Mouse (Mus musculus) heart, embryonic 14.5 days (tissue): ENCODE results near the gene Defa22. TPM values are rescaled to one million over a fixed set of nuclear protein-coding genes. Genes with fewer than 3 reads are reported as not detected.
"Not testable (repeated sequence)": the region's sequence is repeated elsewhere in the genome, so short reads cannot be mapped to it uniquely, and the experiment has no call there.

Experiments used
- ATAC-seq: fragments of 200-750 bp; cut with Nextera tagmentation; 2 replicates; pipeline ENCODE4 v1.8.0; 2017; ENCODE audit warnings: low read depth, moderate TSS enrichment; ENCODE audit not compliant: insufficient number of reproducible peaks, insufficient read depth, low FRiP score
- H3K27ac ChIP-seq, 2 experiments: fragments of 200-500 bp in 1 of 2; fragments of 300-500 bp in 1 of 2; sonication (generic) in 1 of 2; replicated peaks in 1 of 2; 2 replicates each; pipeline ENCODE4 v1.5.1; 2012 to 2014; ENCODE audit warnings: low read depth in 2 of 2, low read length in 2 of 2, control low read depth in 1 of 2, mild to moderate bottlenecking in 1 of 2, mixed read lengths in 1 of 2; ENCODE audit not compliant: control insufficient read depth in 1 of 2, insufficient read depth in 1 of 2
- H3K27me3 ChIP-seq: fragments of 300-500 bp; sonication (generic); 2 replicates; pipeline ENCODE4 v1.6.1; 2014; ENCODE audit warnings: mild to moderate bottlenecking, low read length, control low read depth; ENCODE audit not compliant: control insufficient read depth, insufficient read depth
- H3K36me3 ChIP-seq: fragments of 300-500 bp; sonication (generic); 2 replicates; pipeline ENCODE4 v1.6.1; 2014; ENCODE audit warnings: mild to moderate bottlenecking, control low read depth, low read length, mixed read lengths; ENCODE audit not compliant: control insufficient read depth, insufficient read depth
- H3K4me1 ChIP-seq, 2 experiments: fragments of 200-500 bp in 1 of 2; fragments of 300-500 bp in 1 of 2; sonication (generic) in 1 of 2; 2 replicates each; pipeline ENCODE4 v1.6.1; 2012 to 2014; ENCODE audit warnings: low read length in 2 of 2, control low read depth in 1 of 2, mixed read lengths in 1 of 2; ENCODE audit not compliant: control insufficient read depth in 2 of 2, insufficient read depth in 2 of 2
- H3K4me2 ChIP-seq: fragments of 300-500 bp; sonication (generic); 2 replicates; pipeline ENCODE4 v1.6.1; 2014; ENCODE audit warnings: mild to moderate bottlenecking, low read length
- H3K4me3 ChIP-seq, 2 experiments: fragments of 200-500 bp in 1 of 2; fragments of 300-500 bp in 1 of 2; sonication (generic) in 1 of 2; 2 replicates each; pipeline ENCODE4 v1.5.1; 2012 to 2014; ENCODE audit warnings: low read length in 2 of 2, mild to moderate bottlenecking in 2 of 2, control low read depth in 1 of 2, low read depth in 1 of 2, moderate library complexity in 1 of 2; ENCODE audit not compliant: control insufficient read depth in 1 of 2, insufficient read depth in 1 of 2
- H3K9ac ChIP-seq: fragments of 300-500 bp; sonication (generic); 2 replicates; pipeline ENCODE4 v1.6.1; 2014; ENCODE audit warnings: mild to moderate bottlenecking, low read length
- H3K9me3 ChIP-seq: fragments of 300-500 bp; sonication (generic); 2 replicates; pipeline ENCODE4 v1.6.1; 2016; ENCODE audit warnings: low read length, control low read depth; ENCODE audit not compliant: control insufficient read depth
- WGBS: fragments of 180-500 bp; shearing (Covaris S2); extraction: QIAGEN DNeasy Blood & Tissue Kit; methylation state at CpG from one replicate; pipeline ENCODE4 v1.1.7; 2014; 5-methylcytosine and 5-hydroxymethylcytosine counted together
- polyA plus RNA-seq: library from polyadenylated mRNA; unstranded; fragments of >200 nt; fragmentation: Nextera tagmentation; extraction: Ambion mirVana; gene quantifications from 2 replicates; pipeline ENCODE4 v1.2.1, GENCODE M21; 2014

The Defa22 gene
- polyA plus RNA-seq, result not detected in 2 replicates

GRCm38 (mm10) chr8:21161977-21162376 lies at the start of gene Defa22:
Gene Defa22 (plus strand): TSS chr8:21162277.
- ATAC-seq, H3K4me1 ChIP-seq, H3K36me3 ChIP-seq, H3K27ac ChIP-seq, H3K4me2 ChIP-seq, H3K9ac ChIP-seq, H3K4me3 ChIP-seq, H3K9me3 ChIP-seq, H3K27me3 ChIP-seq: not testable (repeated sequence)
- WGBS, result no CpG with 5 or more reads among the region's 1 CpGs

- not testable (repeated sequence) for H3K27ac ChIP-seq, H3K36me3 ChIP-seq, H3K4me2 ChIP-seq, H3K27me3 ChIP-seq, ATAC-seq, H3K9me3 ChIP-seq, H3K4me1 ChIP-seq, H3K9ac ChIP-seq, H3K4me3 ChIP-seq
- 45% methylated on average over 3 of the region's 3 CpGs for WGBS
Measured at GRCm38 (mm10) chr8:21134342-21134741, 27.7 kb upstream of the Defa22 start, which contains the start of gene Defa30. Gene Defa30 (plus strand): TSS chr8:21134642.

GRCm38 (mm10) chr8:21191314-21191713 lies 29.2 kb downstream of the Defa22 start, which contains the start of gene Defa31:
Gene Defa31 (plus strand): TSS chr8:21191614.
- H3K27me3 ChIP-seq, H3K4me1 ChIP-seq, H3K9me3 ChIP-seq, H3K4me2 ChIP-seq, ATAC-seq, H3K4me3 ChIP-seq, H3K36me3 ChIP-seq, H3K27ac ChIP-seq, H3K9ac ChIP-seq: not testable (repeated sequence)
- WGBS, result no CpG with 5 or more reads among the region's 1 CpGs

GRCm38 (mm10) chr8:21201261-21201660 lies 39.2 kb downstream of the Defa22 start, which contains the start of gene Gm15293:
Gene Gm15293 (plus strand): TSS chr8:21201561.
- H3K4me1 ChIP-seq, H3K4me3 ChIP-seq, H3K36me3 ChIP-seq, H3K27me3 ChIP-seq, H3K27ac ChIP-seq, H3K4me2 ChIP-seq, ATAC-seq, H3K9ac ChIP-seq, H3K9me3 ChIP-seq: not testable (repeated sequence)
- WGBS, result no CpG with 5 or more reads among the region's 1 CpGs

Other genes with a start within 250 kb of the Defa22 start
- gene Gm6040, start 240.2 kb upstream of the Defa22 start, polyA plus RNA-seq, result not detected in 2 replicates
- gene AY761185, start 217.6 kb upstream of the Defa22 start, polyA plus RNA-seq, result not detected in 2 replicates
- gene Defa21, start 136.7 kb upstream of the Defa22 start, polyA plus RNA-seq, result not detected in 2 replicates
- not detected in 2 replicates for gene Defa23, start 107.2 kb upstream of the Defa22 start, polyA plus RNA-seq
- gene Defa35, start 97.2 kb upstream of the Defa22 start, polyA plus RNA-seq, result not detected in 2 replicates
- gene Defa25, start 77.8 kb upstream of the Defa22 start, polyA plus RNA-seq, result not detected in 2 replicates
- gene Gm14851, start 66.2 kb upstream of the Defa22 start, polyA plus RNA-seq, result not detected in 2 replicates
- not detected in 2 replicates for gene Defa30, start 27.6 kb upstream of the Defa22 start, polyA plus RNA-seq
- gene Defa31, start 29.3 kb downstream of the Defa22 start, polyA plus RNA-seq, result not detected in 2 replicates
- not detected in 2 replicates for gene Gm15293, start 39.3 kb downstream of the Defa22 start, polyA plus RNA-seq
- gene Gm15292, start 87.5 kb downstream of the Defa22 start, polyA plus RNA-seq, result not detected in 2 replicates
- gene Defa27, start 153.3 kb downstream of the Defa22 start, polyA plus RNA-seq, result not detected in 2 replicates
- gene Defa29, start 164.7 kb downstream of the Defa22 start, polyA plus RNA-seq, result not detected in 2 replicates
- not detected in 2 replicates for gene Defa2, start 216.2 kb downstream of the Defa22 start, polyA plus RNA-seq
- gene Defa33, start 229.5 kb downstream of the Defa22 start, polyA plus RNA-seq, result not detected in 2 replicates